Mouse (Mus musculus): ENCODE data around the gene Gm40193.

DNA sequence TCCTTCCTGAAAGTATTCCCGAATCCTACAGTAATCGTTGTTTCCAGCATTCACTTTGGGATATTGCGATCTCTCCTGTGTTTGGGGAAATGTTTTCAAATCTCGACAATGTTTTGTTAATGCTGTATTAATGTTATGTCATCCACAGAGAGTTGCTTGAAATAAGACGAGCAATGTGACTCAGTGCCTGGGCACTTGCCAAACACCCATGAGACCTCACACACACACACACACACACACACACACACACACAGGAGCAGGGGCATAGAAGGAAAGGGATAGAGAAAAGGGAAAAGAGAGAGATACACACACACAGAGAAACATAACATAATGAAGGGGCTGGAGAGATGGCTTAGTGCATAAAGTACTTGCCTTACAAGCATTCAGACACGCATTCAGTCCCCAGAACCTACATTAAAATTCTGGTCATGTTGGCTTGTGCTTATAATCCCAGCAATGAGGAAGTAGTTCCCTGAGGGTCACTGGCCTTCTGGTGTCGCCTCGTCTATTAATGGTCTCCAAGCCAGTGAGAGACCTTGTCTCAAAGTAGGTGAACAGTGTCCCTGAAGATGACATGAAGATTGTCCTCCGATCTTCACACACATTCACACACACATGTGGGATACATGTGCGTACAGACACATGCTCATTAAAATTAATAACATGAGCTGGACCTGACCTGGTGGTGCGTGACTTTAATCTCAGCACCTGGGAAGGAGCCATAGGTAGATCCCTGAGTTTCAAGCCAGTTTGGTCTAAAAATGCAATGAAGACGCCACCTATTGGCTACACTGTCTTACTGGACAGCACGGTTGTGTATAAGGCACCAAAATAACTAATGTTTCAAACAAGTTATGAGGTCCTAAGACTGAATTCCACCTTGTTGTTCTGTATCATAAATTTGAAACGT, 32.9 kb downstream of the Gm40193 start:
- TF ChIP-seq CTCF (conservative IDR thresholded peaks at IDR 0.05; ENCODE audit: low read length) (peak; percentile 18; the same call in 1 of the 2 replicates), NANOG (IDR thresholded peaks at IDR 0.05; ENCODE audit: borderline replicate concordance, low read length) (no peak)

Measured in E14TG2a.4 (cell line).